Mouse (Mus musculus) layer of hippocampus, postnatal 36 days (tissue): ENCODE measurements around the gene Uts2b. TPM values are rescaled to one million over a fixed set of nuclear protein-coding genes. Genes with fewer than 3 reads are reported as not detected.

Experiments used
- DNase-seq, 2 experiments: peaks; one replicate each; pipeline ENCODE4 v3.0.0; 2022
- total RNA-seq, 2 experiments: library from RNA; stranded (reverse); gene quantifications; 2 replicates each; pipeline ENCODE4 v1.2.3; 2021

Uts2b gene
- total RNA-seq, result not detected

GRCm38 (mm10) chr16:27370191-27370590 lies at the start of gene Uts2b:
Gene Uts2b, minus strand, starts transcription at chr16:27370239.
- no peak for DNase-seq

- DNase-seq, result no peak
Measured at GRCm38 (mm10) chr16:27417632-27418031, 47.6 kb upstream of the Uts2b start.

DNA sequence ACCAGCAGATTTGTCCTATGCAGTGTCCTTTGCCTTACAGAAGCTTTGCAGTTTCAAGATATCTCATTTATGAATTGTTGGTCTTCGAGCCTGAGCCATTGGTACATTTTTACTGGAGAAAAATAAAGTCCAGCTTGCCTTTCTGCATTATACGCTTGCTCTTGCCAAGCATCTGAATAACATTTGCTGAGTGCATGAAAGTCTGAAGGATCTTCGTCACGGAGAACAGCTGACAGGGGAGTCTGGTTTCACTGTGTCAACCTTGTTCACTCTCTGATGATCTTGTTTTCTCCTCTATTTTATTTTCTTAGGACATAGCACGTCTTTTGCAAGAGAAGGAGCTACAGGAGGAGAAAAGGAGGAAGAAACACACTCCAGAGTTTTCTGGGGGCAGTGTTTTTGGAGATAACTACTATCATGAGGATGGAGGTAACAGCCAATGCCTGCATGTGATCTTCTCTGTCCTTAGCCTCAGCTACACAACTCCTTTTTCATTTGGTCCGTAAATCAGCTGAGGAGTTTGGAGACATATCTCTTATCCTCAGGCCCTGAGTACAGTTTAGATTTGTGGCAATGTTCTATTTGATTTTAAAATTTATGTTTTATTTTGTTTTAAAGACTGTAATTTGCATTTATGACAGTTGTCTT lies 47.0 kb upstream of the Uts2b start:
- DNase-seq, result no peak

DNA sequence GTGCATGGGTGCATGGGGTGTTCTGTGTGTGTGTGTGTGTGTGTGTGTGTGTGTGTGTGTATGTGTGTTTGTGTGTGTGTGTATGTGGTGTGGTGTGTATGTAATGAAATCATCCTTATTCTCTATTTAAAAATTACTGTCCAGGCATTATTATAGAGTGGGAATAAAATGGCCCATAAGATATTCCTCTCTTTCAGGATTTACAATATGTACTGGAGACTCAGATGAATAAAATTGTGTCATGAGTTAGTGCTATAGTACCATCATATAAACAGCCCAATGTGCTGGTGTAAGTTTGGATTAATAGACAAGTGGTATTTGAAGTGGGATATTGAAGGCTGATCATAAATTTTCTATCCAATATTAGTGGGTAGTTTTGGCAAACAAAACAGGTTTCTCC lies 34.1 kb upstream of the Uts2b start:
- DNase-seq, result no peak

GRCm38 (mm10) chr16:27401579-27401978 lies 31.5 kb upstream of the Uts2b start:
- DNase-seq, result no peak

DNA sequence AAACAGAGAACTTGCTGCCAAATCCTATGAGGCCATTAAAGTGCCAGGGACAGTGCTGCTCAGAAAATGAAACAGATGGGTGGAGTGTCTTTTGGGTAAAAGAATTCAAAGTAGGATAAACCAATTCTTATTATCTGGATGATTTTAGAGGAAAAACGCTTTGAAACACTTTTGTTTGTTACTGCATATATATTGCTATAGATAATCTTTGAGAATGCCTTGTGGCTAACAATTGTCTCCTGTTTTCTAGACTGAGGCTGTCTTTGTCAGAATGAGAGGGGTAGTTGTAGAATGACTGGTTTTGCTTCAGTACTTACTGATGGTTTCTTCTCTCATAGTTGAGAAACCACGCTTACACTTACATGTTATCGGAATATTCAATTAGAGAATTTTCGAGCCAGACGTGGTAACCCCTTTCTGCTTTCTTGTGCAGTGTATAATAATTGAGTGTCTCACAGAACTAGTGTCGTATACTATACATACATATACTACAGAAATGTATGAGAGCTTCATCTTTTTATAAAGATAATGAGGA lies 29.7 kb upstream of the Uts2b start:
- DNase-seq, result no peak

DNA sequence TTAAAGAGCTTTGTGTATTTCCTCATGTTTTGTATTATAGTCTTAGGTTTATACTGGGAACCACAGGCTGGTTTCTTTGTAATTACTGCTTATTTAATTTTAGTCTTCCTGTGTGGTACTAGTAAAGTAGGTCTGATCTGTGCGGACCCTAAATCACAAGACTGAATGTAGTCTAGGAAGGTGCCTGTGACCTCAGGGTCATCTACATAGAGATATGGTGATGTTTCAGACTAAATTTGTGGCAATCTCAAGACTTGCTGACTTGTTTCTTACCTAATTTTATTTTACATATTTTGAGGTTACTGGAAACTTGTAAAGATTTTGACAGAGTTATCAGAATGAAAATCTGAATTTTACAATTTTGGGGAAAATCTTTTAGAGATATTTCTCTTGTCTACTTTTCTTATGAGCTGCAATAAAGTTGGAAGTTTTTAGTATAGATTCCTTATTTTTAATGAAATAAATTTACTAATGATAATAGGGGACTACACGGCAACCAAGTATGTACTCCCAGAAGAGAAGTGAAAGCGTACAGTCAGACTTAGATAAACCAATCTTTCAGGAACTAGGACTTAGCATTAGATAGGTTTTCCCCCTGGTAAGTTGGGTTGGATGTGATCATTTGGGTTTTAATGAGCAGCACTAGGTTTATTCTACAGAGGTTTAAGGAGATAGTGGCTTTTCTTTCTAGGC lies 29.1 kb upstream of the Uts2b start:
- no peak for DNase-seq

- DNase-seq, result no peak
Measured at GRCm38 (mm10) chr16:27396951-27397350, 26.9 kb upstream of the Uts2b start.

GRCm38 (mm10) chr16:27395251-27396037 lies 25.4 kb upstream of the Uts2b start:
- no peak for DNase-seq

DNA sequence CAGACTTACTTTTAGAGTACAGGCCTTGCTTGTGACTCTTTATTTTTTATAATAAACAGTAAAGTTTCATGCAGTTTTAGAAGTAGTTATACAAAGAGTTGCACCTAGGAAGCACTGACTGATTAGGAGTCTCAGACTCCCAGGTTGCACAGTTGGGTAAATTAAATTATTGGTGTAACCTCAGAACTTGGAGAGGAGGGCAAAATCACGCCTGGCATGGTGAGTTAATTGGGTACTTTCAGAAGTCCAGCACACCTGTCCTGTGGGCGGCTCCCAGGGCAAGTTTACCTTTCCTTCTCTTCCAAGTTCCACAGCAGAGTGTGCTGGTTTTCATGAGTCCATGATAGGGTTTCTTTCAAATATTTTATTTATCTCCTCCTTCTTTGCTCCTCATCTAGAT lies 21.8 kb upstream of the Uts2b start:
- no peak for DNase-seq

DNA sequence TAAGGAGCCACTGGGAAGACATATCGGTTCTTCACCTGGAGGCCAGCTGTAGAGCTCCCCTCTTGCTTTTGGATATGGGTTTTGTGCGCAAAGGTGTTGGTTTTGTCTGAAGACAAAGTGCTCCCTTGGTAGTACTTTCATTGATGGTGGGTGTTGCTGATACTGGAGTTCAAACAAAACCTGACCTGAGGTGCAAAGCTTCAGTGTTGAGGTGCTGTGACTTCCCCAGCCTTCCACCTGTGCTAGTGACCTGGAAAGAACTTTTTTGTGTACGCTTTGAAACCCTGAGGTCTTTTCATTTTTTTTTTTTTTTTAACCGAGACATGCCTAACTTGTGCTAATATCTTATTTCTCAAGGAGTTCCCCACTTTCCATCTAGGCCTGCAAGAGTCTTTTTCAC lies 20.3 kb upstream of the Uts2b start:
- DNase-seq, result no peak

DNA sequence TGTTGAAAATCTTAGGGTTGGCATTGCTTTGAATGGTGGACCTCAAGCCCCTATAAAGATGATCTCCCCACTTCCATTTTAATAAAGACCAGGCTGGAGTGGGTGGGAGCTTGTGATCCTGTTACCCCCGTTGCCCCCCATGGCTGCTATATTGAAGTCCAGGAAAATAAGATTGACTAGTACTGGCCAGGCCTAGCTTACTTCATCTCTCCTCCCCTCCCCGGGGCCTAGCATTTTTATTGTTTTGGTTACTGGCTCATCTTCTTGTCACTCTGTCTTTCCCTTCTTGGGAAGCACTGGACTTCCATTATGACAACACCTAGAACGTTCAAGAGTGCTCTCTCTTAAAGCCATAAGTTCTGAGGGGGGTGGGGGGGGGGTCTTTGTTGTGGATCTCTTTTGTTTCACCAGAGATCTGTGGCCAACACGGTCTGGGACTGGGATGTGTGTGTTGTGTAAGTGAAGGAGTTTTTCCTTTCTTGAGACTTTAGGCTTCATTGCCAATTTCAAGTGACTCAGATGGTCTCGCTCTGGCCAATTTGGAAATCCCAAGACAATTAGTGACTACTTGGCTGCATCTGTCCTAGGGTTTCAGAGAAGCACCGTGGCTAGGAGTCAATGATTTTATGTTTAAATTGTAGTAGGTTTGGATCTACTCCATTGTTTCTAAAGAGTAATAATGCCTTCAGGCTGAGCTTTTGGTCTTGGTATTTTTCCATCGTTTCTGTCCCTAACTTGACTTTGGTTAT lies 19.7 kb upstream of the Uts2b start:
- no peak for DNase-seq

DNA sequence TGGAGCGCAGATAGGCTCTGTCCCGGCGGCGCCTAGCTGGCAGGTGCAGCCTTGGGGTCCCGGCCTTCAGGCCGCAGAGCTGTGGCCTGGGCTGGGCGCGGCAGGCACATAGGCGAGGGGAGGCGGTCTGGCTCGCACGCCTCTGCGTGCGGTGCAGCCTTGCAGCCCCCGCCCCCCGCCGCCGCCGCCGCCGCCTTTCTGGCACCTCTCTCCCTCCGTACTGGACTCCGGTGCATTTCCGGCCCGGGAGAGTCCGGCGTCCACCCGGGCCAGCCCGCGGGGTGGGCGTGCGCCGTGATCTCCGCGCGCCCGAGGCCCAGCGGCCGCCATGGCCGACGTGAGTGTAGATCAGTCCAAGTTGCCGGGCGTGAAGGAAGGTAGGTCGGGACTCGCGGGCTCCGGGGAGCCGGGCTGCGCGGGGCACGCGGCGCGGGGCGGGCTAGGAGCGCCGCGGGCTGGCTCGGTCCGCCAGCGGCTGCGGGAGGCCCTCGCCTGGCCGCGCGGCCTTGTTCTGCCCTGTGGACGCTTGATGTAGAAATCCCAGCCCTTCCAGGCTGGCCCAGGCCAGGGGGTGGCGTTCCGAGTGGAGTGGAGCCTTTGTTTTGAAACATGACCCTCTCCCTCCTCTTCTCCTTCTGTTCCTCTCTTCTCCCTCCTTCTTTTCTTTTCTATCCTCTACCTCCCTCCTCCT lies 18.9 kb upstream of the Uts2b start, which contains the start of gene Ccdc50:
Gene Ccdc50, plus strand, starts transcription at position 109 of the 691 bp plus-strand sequence.
- peak; percentile 78 to 81 for DNase-seq

GRCm38 (mm10) chr16:27387634-27388611 lies 17.9 kb upstream of the Uts2b start:
- no peak for DNase-seq

GRCm38 (mm10) chr16:27386850-27387407 lies 16.9 kb upstream of the Uts2b start:
- DNase-seq, result no peak

- no peak for DNase-seq
Measured at GRCm38 (mm10) chr16:27385649-27386048, 15.6 kb upstream of the Uts2b start.

DNA sequence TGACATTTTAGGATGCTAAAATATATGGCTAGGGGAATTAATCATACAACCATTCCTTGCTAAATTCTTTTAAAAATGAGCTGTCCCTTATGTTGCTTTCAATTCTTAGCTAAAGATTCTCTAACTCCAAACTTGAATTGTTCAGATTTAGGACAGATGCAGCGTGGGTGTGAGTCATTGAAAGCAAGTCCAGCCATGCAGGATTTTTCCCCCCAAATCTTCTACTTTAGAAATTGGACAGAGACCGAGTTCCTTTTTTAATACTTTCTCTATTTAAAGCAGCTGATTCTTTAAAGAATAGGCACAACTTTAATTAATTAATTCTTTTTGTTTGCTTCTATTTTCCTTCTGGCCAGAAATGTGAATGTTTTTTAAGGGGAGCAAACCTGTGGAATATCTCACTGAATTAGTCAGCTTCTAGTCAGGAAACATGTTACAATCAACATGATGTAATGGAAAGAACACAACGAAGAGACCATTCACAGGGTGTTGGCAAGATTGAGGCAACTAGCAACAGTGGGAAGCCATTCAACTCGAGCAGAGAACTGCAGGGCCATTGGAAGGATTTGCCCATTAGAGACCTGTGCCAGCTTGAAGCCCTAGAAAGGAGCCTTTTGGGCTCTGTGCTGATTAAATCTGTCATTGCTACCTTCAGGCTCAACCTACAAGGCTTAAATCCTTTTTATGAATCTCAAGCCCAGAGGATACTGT lies 15.0 kb upstream of the Uts2b start:
- DNase-seq, result peak in 1 of 2 experiments; percentile 32

DNA sequence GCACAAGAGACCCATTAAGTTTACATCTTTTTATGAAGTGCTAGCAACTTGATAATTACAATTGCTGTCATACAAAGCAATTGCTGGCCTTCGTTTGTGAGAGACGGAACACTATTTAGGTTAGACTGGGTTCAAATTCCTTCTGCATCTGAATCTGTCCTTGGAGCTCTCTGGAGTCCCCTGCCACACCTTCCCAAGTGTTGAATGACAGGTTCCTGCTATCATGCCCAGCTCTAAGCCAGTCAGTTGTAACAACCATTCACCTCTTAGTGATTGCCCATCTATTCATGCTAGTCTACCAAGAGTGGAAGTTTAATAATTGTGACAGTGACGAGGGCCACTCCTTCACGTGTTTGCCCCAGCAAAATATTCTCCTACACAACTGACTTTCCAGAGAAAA lies 12.2 kb upstream of the Uts2b start:
- no peak for DNase-seq

DNA sequence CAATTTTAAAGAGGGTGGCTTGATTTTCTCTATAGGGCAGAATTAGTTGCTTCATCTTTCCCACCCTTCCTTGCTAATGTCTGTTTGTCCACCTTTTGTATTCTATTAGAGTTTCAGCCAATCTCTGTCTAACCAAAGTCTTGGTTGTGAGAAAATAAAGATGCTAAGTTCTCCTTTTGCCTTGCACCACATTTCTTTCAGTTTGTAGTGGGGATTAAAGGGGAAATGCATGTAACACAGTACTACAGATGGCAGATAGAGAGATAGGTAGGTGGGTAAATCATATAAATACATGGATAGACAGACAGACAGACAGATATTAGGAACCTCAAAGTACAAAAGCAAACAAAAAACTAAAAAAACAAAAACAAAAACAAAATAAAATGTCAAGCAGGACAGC lies 6.5 kb upstream of the Uts2b start:
- DNase-seq, result no peak

GRCm38 (mm10) chr16:27375318-27375717 lies 5.3 kb upstream of the Uts2b start:
- DNase-seq, result no peak
